Comparison of ENCODE assay signal across 8 mouse cellular contexts in the genomic region with DNA sequence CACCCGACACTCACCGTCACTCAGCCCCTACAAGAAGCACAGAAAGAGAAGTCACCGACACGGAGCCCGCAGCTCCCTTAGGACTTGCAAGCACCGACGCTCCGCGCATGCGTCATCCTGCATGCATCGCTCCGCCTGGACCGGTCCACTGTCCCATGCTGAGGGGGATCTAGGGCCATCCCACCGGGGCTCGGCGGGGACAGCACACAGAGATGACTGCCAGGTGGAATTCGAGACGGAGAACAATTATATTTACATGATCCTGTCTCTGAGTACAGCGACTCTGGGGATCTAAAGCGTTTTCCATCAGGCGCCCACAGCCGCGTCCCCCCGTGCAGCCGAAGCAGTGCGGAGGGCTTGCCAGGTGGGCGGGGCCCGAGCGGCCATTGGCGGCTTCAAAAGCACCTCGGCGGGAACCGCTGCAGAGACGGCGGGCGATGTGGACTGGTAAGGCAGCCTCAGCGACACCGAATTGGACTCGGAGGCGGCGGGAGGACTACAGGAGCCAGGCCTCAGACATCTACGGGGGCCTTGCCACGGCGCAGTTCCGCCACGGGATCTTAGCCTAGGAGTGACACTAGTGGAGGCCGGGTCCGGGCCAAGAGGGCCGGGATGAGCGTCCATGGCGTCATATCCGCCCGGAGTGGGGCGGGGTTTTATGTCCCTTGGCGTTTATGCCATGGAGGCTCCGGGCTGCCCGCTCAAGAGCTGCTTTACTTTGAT. TPM values are rescaled to one million over a fixed set of nuclear protein-coding genes. Genes with fewer than 3 reads are reported as not detected.
DNase-seq lines count a peak whose midpoint lies in the region; ATAC-seq and TF ChIP-seq lines count a peak whose summit lies in the region.

A gene (minus strand): TSS at position 119 of the 723 bp plus-strand sequence.
A gene (plus strand): TSS at position 394 of the 723 bp plus-strand sequence.

- peak; percentile 86 to 89 for DNase-seq in CD8-positive naive resting alpha-beta T cell, adult 2 months (ENCODE audit: low read depth in 2 of 2, low spot score in 2 of 2)
- DNase-seq in c-Kit-positive CD71-negative TER-119-negative erythroid progenitor cells, embryonic 14.5 days (ENCODE audit: low read depth): peak; percentile 97
- peak; percentile 92 for DNase-seq in forebrain, embryonic 10.5 days (ENCODE audit: extremely low spot score, low spot score)
- DNase-seq in kidney, postnatal 25 days: peak; percentile 93 to 95
- peak; percentile 92 for DNase-seq in liver, embryonic 14.5 days (ENCODE audit: low read depth in 3 of 3, low spot score in 3 of 3)
- peak; percentile 96 for DNase-seq in neural tube, embryonic 11.5 days (ENCODE audit: low spot score)
- peak; percentile 95 for DNase-seq in stomach, postnatal 0 days (ENCODE audit: low spot score)

- H3K9ac ChIP-seq in heart, embryonic 15.5 days: peak within 1 kb of the TSS; percentile 76
- peak within 1 kb of the TSS; percentile 92 for H3K9ac ChIP-seq in liver, embryonic 14.5 days (replicated peaks)
- peak within 1 kb of the TSS; percentile 46 for H3K9ac ChIP-seq in neural tube, embryonic 11.5 days (ENCODE audit: low read length)
- H3K9ac ChIP-seq in stomach, postnatal 0 days (ENCODE audit: low read length): peak within 1 kb of the TSS; percentile 78

- peak within 1 kb of the TSS; percentile 64 for H3K4me3 ChIP-seq in forebrain, embryonic 10.5 days
- H3K4me3 ChIP-seq in heart, embryonic 15.5 days: peak within 1 kb of the TSS; percentile 81
- peak within 1 kb of the TSS; percentile 89 to 95 for H3K4me3 ChIP-seq in liver, embryonic 14.5 days (ENCODE audit: insufficient read depth in 1 of 2, low read depth in 2 of 2, low read length in 2 of 2)
- H3K4me3 ChIP-seq in neural tube, embryonic 11.5 days (ENCODE audit: low read depth, low read length): peak within 1 kb of the TSS; percentile 72
- H3K4me3 ChIP-seq in stomach, postnatal 0 days (ENCODE audit: low read depth, low read length): peak within 1 kb of the TSS; percentile 79

- no peak for TF ChIP-seq CTCF in liver, embryonic 14.5 days (IDR thresholded peaks at IDR 0.05; ENCODE audit: low read depth)
- no peak for TF ChIP-seq CTCF in stomach, postnatal 0 days (IDR thresholded peaks at IDR 0.05; ENCODE audit: low read depth)

- 0% methylated on average over 57 of the region's 57 CpGs for WGBS in forebrain, embryonic 10.5 days
- WGBS in heart, embryonic 15.5 days: under 1% methylated on average over 57 of the region's 57 CpGs
- under 1% methylated on average over 57 of the region's 57 CpGs for WGBS in liver, embryonic 14.5 days (ENCODE audit: insufficient replicate concordance)
- WGBS in neural tube, embryonic 11.5 days: under 1% methylated on average over 57 of the region's 57 CpGs
- under 1% methylated on average over 57 of the region's 57 CpGs for WGBS in stomach, postnatal 0 days

- H3K4me2 ChIP-seq in heart, embryonic 15.5 days: peak within 1 kb of the TSS; percentile 72
- H3K4me2 ChIP-seq in liver, embryonic 14.5 days (ENCODE audit: low read depth): peak within 1 kb of the TSS; percentile 94
- H3K4me2 ChIP-seq in neural tube, embryonic 11.5 days (ENCODE audit: low read depth): peak within 1 kb of the TSS; percentile 76
- H3K4me2 ChIP-seq in stomach, postnatal 0 days (replicated peaks; ENCODE audit: low read depth): peak within 1 kb of the TSS; percentile 77

- peak within 1 kb of the TSS; percentile 95 for H3K27ac ChIP-seq in forebrain, embryonic 10.5 days
- H3K27ac ChIP-seq in heart, embryonic 15.5 days: peak within 1 kb of the TSS; percentile 96
- peak within 1 kb of the TSS; percentile 89 for H3K27ac ChIP-seq in liver, embryonic 14.5 days
- H3K27ac ChIP-seq in neural tube, embryonic 11.5 days (ENCODE audit: low read depth, low read length): 0 out of 2 replicates have a peak within 1 kb of the TSS, but pooled peaks have one; percentile 61
- H3K27ac ChIP-seq in stomach, postnatal 0 days (replicated peaks): peak within 1 kb of the TSS; percentile 83

- peaks cover 23% of the 10 kb centered on the region for H3K4me1 ChIP-seq in forebrain, embryonic 10.5 days
- H3K4me1 ChIP-seq in heart, embryonic 15.5 days (replicated peaks): peaks cover 13% of the 10 kb centered on the region
- peaks cover 14 to 17% of the 10 kb centered on the region in 2 experiments for H3K4me1 ChIP-seq in liver, embryonic 14.5 days (replicated peaks; ENCODE audit: control insufficient read depth in 2 of 2, insufficient read depth in 2 of 2, low read length in 1 of 2)
- peaks cover 3% of the 10 kb centered on the region; the same call in 1 of the 2 replicates for H3K4me1 ChIP-seq in neural tube, embryonic 11.5 days (ENCODE audit: control insufficient read depth, insufficient read depth, low read length)
- peaks cover 3% of the 10 kb centered on the region; the same call in 1 of the 2 replicates for H3K4me1 ChIP-seq in stomach, postnatal 0 days (replicated peaks; ENCODE audit: control insufficient read depth, insufficient read depth)

- TF ChIP-seq EP300 in liver, embryonic 14.5 days (IDR thresholded peaks at IDR 0.05; ENCODE audit: low read depth): peak; percentile 43; the same call in 1 of the 2 replicates
- no peak for TF ChIP-seq EP300 in stomach, postnatal 0 days (optimal IDR thresholded peaks at IDR 0.05)

- no peaks in the 10 kb centered on the region for H3K27me3 ChIP-seq in forebrain, embryonic 10.5 days (ENCODE audit: poor library complexity, severe bottlenecking)
- H3K27me3 ChIP-seq in heart, embryonic 15.5 days: no peaks in the 10 kb centered on the region
- H3K27me3 ChIP-seq in liver, embryonic 14.5 days (ENCODE audit: control insufficient read depth, insufficient read depth, low read length): no peaks in the 10 kb centered on the region
- no peaks in the 10 kb centered on the region for H3K27me3 ChIP-seq in neural tube, embryonic 11.5 days (ENCODE audit: control insufficient read depth, insufficient read depth, low read length)
- no peaks in the 10 kb centered on the region for H3K27me3 ChIP-seq in stomach, postnatal 0 days (ENCODE audit: control insufficient read depth, insufficient read depth, low read length)

- peaks cover 35% of the 10 kb centered on the region for H3K36me3 ChIP-seq in forebrain, embryonic 10.5 days (replicated peaks)
- H3K36me3 ChIP-seq in heart, embryonic 15.5 days: peaks cover 3% of the 10 kb centered on the region; the same call in 1 of the 2 replicates
- peaks cover 14% of the 10 kb centered on the region for H3K36me3 ChIP-seq in liver, embryonic 14.5 days (replicated peaks; ENCODE audit: control insufficient read depth, insufficient read depth, low read depth)
- H3K36me3 ChIP-seq in neural tube, embryonic 11.5 days (ENCODE audit: control insufficient read depth, insufficient read depth, low read length): no peaks in the 10 kb centered on the region
- H3K36me3 ChIP-seq in stomach, postnatal 0 days (ENCODE audit: control insufficient read depth, insufficient read depth, low read length): no peaks in the 10 kb centered on the region

- H3K9me3 ChIP-seq in forebrain, embryonic 10.5 days: no peaks in the 10 kb centered on the region
- H3K9me3 ChIP-seq in heart, embryonic 15.5 days (replicated peaks): no peaks in the 10 kb centered on the region
- H3K9me3 ChIP-seq in liver, embryonic 14.5 days (ENCODE audit: control insufficient read depth, low read length): no peaks in the 10 kb centered on the region
- H3K9me3 ChIP-seq in neural tube, embryonic 11.5 days (ENCODE audit: control insufficient read depth, low read length): no peaks in the 10 kb centered on the region
- H3K9me3 ChIP-seq in stomach, postnatal 0 days (ENCODE audit: control insufficient read depth, low read length): no peaks in the 10 kb centered on the region

- peak; percentile 92 for ATAC-seq in heart, embryonic 15.5 days (replicated peaks; ENCODE audit: insufficient number of reproducible peaks, insufficient read depth, low FRiP score, low read depth)
- ATAC-seq in liver, embryonic 14.5 days (ENCODE audit: insufficient read depth): peak; percentile 94
- ATAC-seq in neural tube, embryonic 11.5 days (ENCODE audit: insufficient read depth, low FRiP score, low TSS enrichment): peak; percentile 97
- peak; percentile 96 for ATAC-seq in stomach, postnatal 0 days (ENCODE audit: low FRiP score, low TSS enrichment)

RNA-seq across cellular contexts. Expression of the first gene that starts in this region (rescaled TPM):
- polyA plus RNA-seq in forebrain, embryonic 10.5 days (2016; fragmentation: Nextera tagmentation; extraction: Ambion mirVana): 73.7 and 80.9 TPM in 2 replicates
- 98.4 and 142 TPM in 2 replicates for polyA plus RNA-seq in heart, embryonic 15.5 days (2015; fragmentation: Nextera tagmentation; extraction: Ambion mirVana)
- polyA plus RNA-seq in liver, embryonic 14.5 days (2012; rRNA removed): 15.3 and 20.6 TPM in 2 replicates
- polyA plus RNA-seq in liver, embryonic 14.5 days (2014; fragmentation: Nextera tagmentation; extraction: Ambion mirVana): 81.1 and 87.6 TPM in 2 replicates
- 66.9 and 68.8 TPM in 2 replicates for polyA plus RNA-seq in neural tube, embryonic 11.5 days (2014; fragmentation: Nextera tagmentation; extraction: Ambion mirVana)
- polyA plus RNA-seq in stomach, postnatal 0 days (2015; fragmentation: Nextera tagmentation; extraction: Ambion mirVana): 43.2 and 47.7 TPM in 2 replicates

RNA-seq across cellular contexts. Expression of the second gene that starts in this region (rescaled TPM):
- polyA plus RNA-seq in forebrain, embryonic 10.5 days (2016; fragmentation: Nextera tagmentation; extraction: Ambion mirVana): 69.5 and 71.7 TPM in 2 replicates
- polyA plus RNA-seq in heart, embryonic 15.5 days (2015; fragmentation: Nextera tagmentation; extraction: Ambion mirVana): 22.9 and 26.5 TPM in 2 replicates
- 19.4 and 21.3 TPM in 2 replicates for polyA plus RNA-seq in liver, embryonic 14.5 days (2012; rRNA removed)
- 27.4 and 28.9 TPM in 2 replicates for polyA plus RNA-seq in liver, embryonic 14.5 days (2014; fragmentation: Nextera tagmentation; extraction: Ambion mirVana)
- polyA plus RNA-seq in neural tube, embryonic 11.5 days (2014; fragmentation: Nextera tagmentation; extraction: Ambion mirVana): 42.6 and 47.6 TPM in 2 replicates
- polyA plus RNA-seq in stomach, postnatal 0 days (2015; fragmentation: Nextera tagmentation; extraction: Ambion mirVana): 7.2 and 8.3 TPM in 2 replicates

Comparison
In these comparisons a context has a peak if more than half of its experiments do, and no peak if none do; other contexts are left out.
1. Peak in every context shown above with its lines: DNase-seq, ATAC-seq, H3K4me3 ChIP-seq and H3K27ac ChIP-seq.